Mouse (Mus musculus): ENCODE data around the gene Abcc5. TPM values are rescaled to one million over a fixed set of nuclear protein-coding genes. Genes with fewer than 3 reads are reported as not detected.

The Abcc5 gene
- polyA plus RNA-seq (2014; fragmentation: Illumina TruSeq; extraction: RNeasy Lipid Tissue Mini Kit (QIAGEN cat#74804); ENCODE audit: low read depth, low replicate concordance): 17.0 TPM

GRCm38 (mm10) chr16:20425855-20426598 lies at the start of gene Abcc5:
Gene Abcc5 (minus strand): TSS chr16:20426394.

GRCm38 (mm10) chr16:20325286-20325685 lies 100.9 kb downstream of the Abcc5 start, which contains the start of gene Cyp2ab1:
Gene Cyp2ab1 (minus strand): TSS chr16:20325404.

DNA sequence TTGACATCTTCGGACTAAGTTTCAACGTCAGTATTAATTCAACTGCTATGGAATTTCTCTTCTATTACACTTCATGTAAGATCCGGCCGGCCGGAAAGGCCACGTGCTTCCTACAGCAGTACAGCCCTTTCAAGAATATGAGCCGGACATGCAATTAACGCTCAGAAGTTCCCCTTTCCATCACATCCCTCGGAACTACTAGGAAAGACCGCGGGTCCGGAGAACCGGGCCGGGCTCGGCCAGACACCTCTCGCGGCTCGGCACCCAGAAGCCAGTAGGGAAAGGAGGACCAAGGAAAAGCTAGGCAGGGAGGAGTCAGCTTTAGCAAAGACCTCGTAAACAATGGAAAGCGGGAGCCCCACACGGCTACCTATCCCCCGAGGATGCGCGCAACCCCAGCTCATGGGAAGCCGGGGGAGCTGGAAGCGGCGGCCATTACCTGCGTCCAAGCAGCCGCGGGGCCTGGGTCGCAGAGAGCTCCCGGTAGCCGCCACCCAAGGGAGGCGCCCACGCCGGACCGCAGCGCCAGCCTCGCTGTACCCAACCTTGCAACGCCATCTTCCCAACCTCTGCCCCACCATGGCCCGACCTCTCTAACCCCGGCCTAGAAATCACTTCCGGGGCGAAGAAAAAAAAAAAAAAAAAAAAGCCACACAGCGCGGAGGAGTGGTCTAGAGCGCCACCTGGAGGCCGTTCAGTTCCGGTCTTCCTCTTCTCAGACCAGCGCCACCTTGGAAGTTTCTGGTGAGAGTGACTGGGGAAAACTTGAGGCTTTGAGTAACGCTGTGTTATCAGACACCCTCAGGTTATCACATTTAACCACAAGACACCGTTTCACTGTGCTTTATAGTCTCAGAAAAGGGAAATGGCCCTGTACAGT lies 124.2 kb downstream of the Abcc5 start, which contains the start of gene Parl:
Gene Parl, minus strand, starts transcription at position 618 of the 880 bp plus-strand sequence.

Other genes starting within 250 kb of the Abcc5 start
- 1.0 TPM for gene Map6d1, start 185.0 kb downstream of the Abcc5 start, polyA plus RNA-seq (2014; fragmentation: Illumina TruSeq; extraction: RNeasy Lipid Tissue Mini Kit (QIAGEN cat#74804); ENCODE audit: low read depth, low replicate concordance)
- gene Parl, start 124.0 kb downstream of the Abcc5 start, polyA plus RNA-seq (2014; fragmentation: Illumina TruSeq; extraction: RNeasy Lipid Tissue Mini Kit (QIAGEN cat#74804); ENCODE audit: low read depth, low replicate concordance): 72.8 TPM
- not detected for gene Cyp2ab1, start 101.0 kb downstream of the Abcc5 start, polyA plus RNA-seq (2014; fragmentation: Illumina TruSeq; extraction: RNeasy Lipid Tissue Mini Kit (QIAGEN cat#74804); ENCODE audit: low read depth, low replicate concordance)
- 21.4 TPM for gene Eif2b5, start 72.4 kb upstream of the Abcc5 start, polyA plus RNA-seq (2014; fragmentation: Illumina TruSeq; extraction: RNeasy Lipid Tissue Mini Kit (QIAGEN cat#74804); ENCODE audit: low read depth, low replicate concordance)
- 4.9 TPM for gene Dvl3, start 90.6 kb upstream of the Abcc5 start, polyA plus RNA-seq (2014; fragmentation: Illumina TruSeq; extraction: RNeasy Lipid Tissue Mini Kit (QIAGEN cat#74804); ENCODE audit: low read depth, low replicate concordance)
- 44.8 TPM for gene Ap2m1, start 109.1 kb upstream of the Abcc5 start, polyA plus RNA-seq (2014; fragmentation: Illumina TruSeq; extraction: RNeasy Lipid Tissue Mini Kit (QIAGEN cat#74804); ENCODE audit: low read depth, low replicate concordance)
- gene Abcf3, start 122.2 kb upstream of the Abcc5 start, polyA plus RNA-seq (2014; fragmentation: Illumina TruSeq; extraction: RNeasy Lipid Tissue Mini Kit (QIAGEN cat#74804); ENCODE audit: low read depth, low replicate concordance): 25.1 TPM
- gene Vwa5b2, start 163.1 kb upstream of the Abcc5 start, polyA plus RNA-seq (2014; fragmentation: Illumina TruSeq; extraction: RNeasy Lipid Tissue Mini Kit (QIAGEN cat#74804); ENCODE audit: low read depth, low replicate concordance): not detected
- 0.52 TPM for gene Eef1akmt4, start 185.2 kb upstream of the Abcc5 start, polyA plus RNA-seq (2014; fragmentation: Illumina TruSeq; extraction: RNeasy Lipid Tissue Mini Kit (QIAGEN cat#74804); ENCODE audit: low read depth, low replicate concordance)
- gene Gm49333, start 185.2 kb upstream of the Abcc5 start, polyA plus RNA-seq (2014; fragmentation: Illumina TruSeq; extraction: RNeasy Lipid Tissue Mini Kit (QIAGEN cat#74804); ENCODE audit: low read depth, low replicate concordance): not detected
- gene Alg3, start 185.3 kb upstream of the Abcc5 start, polyA plus RNA-seq (2014; fragmentation: Illumina TruSeq; extraction: RNeasy Lipid Tissue Mini Kit (QIAGEN cat#74804); ENCODE audit: low read depth, low replicate concordance): 5.3 TPM
- gene Camk2n2, start 194.9 kb upstream of the Abcc5 start, polyA plus RNA-seq (2014; fragmentation: Illumina TruSeq; extraction: RNeasy Lipid Tissue Mini Kit (QIAGEN cat#74804); ENCODE audit: low read depth, low replicate concordance): 1.9 TPM
- gene Ece2, start 203.4 kb upstream of the Abcc5 start, polyA plus RNA-seq (2014; fragmentation: Illumina TruSeq; extraction: RNeasy Lipid Tissue Mini Kit (QIAGEN cat#74804); ENCODE audit: low read depth, low replicate concordance): 0.13 TPM
- gene Psmd2, start 225.3 kb upstream of the Abcc5 start, polyA plus RNA-seq (2014; fragmentation: Illumina TruSeq; extraction: RNeasy Lipid Tissue Mini Kit (QIAGEN cat#74804); ENCODE audit: low read depth, low replicate concordance): 163 TPM
- 123 TPM for gene Eif4g1, start 241.9 kb upstream of the Abcc5 start, polyA plus RNA-seq (2014; fragmentation: Illumina TruSeq; extraction: RNeasy Lipid Tissue Mini Kit (QIAGEN cat#74804); ENCODE audit: low read depth, low replicate concordance)